Mouse (Mus musculus) adrenal gland (tissue): Measurements from ENCODE around the gene Neurod4.
"Not testable (repeated sequence)": the region's sequence is repeated elsewhere in the genome, so short reads cannot be mapped to it uniquely, and the experiment has no call there.

Source experiments
- intact Hi-C: fragments of 180-260 bp; cut with DNase I; formaldehyde crosslinking; loops from one replicate; pipeline ENCODE4 v1.15.1; 2025
- long read RNA-seq, 2 experiments: library from polyadenylated mRNA; unstranded; transcript quantifications; one replicate each; pipeline ENCODE4 v2.0.0; 2020; ENCODE audit warnings: borderline replicate concordance in 1 of 2; ENCODE audit not compliant: insufficient replicate concordance in 1 of 2

The Neurod4 gene
- long read RNA-seq, experiment 1 = 0 reads
- long read RNA-seq, experiment 2 = 0 reads

DNA sequence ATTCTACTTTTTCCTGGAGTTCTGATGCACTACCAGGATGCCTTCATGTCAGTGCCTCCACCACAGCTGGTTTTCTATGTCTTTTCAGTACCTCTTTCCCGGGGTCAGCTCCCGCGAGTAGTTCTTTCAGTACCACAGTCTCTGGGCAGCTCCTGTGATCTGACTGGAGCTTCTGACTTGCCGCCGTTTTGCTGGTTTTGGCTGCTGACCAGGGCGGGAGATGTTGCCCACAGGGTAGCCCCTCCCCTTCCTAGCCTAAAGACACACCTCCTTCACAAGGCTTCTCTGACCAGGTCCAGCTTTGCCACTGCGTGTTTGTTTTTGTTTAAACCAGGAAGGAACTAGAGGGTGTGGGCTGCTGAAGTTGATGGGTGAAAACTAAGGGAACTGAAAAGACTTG, at the start of gene Neurod4:
Neurod4 (minus strand) TSS at position 175 of the 400 bp plus-strand sequence.
- intact Hi-C loops = no loop called here

- intact Hi-C loops = no loop called here
These were observed 44.2 kb upstream of the Neurod4 start for GRCm38 (mm10) chr10:130324243-130324642.

DNA sequence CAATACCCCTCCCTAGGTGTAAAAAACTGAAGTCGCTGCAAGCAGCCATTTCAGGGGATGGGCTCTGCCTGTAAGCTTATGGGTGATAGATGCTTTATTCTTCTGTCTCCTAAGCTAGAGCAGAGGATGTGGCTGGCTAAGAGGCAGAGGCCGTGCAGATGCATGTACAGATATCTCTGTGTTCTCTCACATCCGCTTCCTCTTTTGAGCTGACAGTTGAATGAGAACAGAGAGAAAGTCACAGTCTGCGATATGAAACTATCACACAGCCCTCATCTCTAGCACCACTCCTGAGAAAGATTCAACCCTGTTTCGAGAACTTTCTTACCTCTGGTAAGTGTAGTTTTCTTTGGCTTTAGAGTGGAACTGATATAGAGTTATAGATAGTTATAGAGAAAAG, 42.6 kb upstream of the Neurod4 start, which contains the start of gene Tespa1:
Tespa1 (plus strand) TSS at position 234 of the 400 bp plus-strand sequence.
- intact Hi-C loops = no loop called here

DNA sequence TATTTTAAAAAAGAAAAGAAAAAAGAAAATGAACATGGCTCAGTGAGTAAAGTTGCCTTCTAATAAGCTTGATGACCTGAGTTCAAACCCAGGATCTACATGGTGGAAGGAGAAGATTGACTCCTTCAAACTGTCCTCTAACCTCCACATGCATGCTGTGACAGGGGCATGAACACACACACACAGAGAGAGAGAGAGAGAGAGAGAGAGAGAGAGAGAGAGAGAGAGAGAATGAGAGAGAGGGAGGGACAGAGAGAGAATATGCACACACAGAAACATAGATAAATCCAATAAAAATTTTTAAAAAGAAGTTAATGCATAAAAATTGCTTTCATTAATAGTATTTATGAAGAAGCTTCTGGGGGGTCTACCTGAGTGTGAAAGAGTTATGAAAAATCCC, 42.0 kb upstream of the Neurod4 start:
- intact Hi-C loops = no loop called here

DNA sequence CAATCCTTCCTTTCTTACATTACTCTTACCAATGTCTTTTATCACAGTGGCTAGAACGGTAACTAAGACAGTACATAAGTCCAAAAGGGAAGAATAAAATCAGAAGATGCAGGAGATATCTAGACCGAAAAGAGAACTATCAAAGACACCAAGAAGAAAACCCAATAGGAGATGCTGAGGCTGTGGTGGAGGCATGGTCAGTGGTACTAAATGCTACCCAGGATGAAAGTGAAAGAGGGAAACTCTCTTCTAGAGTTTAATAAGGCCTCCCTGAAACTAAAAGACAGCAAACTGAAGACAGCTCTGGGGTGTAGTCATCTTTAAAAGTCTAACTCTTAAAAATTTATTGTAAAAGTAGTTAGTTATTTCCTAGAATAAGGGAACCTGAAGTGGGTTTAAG, 40.7 kb upstream of the Neurod4 start:
- intact Hi-C loops = no loop called here

DNA sequence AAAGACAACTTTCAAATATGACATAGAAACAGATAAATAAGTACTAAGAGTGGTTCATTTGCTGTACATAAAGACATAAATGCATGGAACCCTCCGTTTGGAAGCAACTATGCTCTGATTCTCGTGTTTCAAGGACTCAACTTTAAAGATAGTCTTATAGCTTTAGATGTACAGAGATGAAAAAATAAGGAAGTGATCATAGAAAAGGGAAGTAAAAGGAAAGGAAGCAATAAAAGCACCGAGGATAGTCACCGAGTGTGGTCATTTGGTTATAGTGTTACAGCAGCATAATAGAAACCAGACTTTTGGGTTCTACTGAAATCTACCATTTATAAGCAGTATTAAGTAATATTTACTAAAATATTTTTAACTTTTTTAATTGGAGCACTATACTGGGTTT, 38.7 kb upstream of the Neurod4 start:
- intact Hi-C loops = no loop called here

DNA sequence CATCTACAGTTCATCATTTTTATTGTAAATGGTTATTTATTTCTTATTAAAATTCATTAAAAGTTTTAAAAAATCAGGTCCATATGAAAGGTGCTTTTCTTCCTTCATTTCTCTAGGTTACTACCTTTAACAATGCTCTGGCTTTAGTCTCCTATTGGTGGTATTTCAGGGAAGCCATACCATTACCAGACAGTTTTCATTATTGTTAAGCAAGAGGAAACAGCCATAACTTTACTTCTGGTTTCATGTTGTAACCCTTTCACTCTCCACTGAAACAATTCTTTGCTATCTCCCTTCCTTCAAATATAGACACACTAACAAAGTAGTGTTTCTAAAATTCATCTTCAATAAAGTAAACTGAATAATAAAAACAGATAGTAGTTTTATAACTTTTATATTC, 35.8 kb upstream of the Neurod4 start:
- intact Hi-C loops = no loop called here

- intact Hi-C loops = no loop called here
These were observed 34.2 kb upstream of the Neurod4 start for GRCm38 (mm10) chr10:130314110-130314829.

DNA sequence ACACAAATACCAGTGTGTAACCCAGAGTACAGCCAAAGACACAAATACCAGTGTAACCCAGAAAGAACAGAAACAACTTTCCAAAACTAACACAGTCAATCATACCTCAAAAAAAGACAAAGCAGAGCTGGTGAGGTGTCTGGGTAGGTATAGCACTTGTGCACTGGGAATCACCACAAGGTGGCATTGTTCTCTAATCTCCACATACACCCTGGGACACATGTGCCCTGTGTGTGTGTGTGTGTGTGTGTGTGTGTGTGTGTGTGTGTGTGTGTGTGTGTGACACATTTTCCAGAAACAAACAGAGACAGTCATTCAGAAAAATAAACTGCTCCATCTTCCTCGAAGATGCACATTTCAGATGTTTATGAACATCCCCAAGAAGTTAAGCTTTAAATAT, 33.5 kb upstream of the Neurod4 start:
- intact Hi-C loops = no loop called here

GRCm38 (mm10) chr10:130311534-130312227, 31.6 kb upstream of the Neurod4 start:
- intact Hi-C loops = no loop called here

GRCm38 (mm10) chr10:130304138-130304537, 24.1 kb upstream of the Neurod4 start:
- intact Hi-C loops = not testable (repeated sequence)

DNA sequence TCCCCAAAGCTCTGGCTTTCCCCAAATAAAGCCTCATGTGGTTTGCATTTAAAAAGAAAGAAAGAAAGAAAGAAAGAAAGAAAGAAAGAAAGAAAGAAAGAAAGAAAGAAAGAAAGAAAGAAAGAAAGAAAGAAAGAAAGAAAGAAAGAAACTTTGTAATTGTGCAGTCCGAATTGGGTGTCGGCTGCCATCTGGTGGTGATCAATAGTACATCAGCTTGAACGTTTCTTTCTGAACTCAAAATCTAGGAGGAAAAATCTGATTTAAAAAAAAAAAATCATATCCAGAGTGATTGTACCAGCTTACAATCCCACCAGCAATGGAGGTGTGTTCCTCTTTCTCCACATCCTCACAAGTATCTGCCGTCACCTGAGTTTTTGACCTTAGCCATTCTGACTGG, 18.7 kb upstream of the Neurod4 start:
- intact Hi-C loops = loop anchor here (1.0 kb wide), 1 partner anchor 70 kb away; no protein-coding TSS in a partner anchor

- intact Hi-C loops = no loop called here
These were observed 13.8 kb upstream of the Neurod4 start for GRCm38 (mm10) chr10:130293741-130294408.

GRCm38 (mm10) chr10:130288007-130288406, 8.0 kb upstream of the Neurod4 start:
- intact Hi-C loops = no loop called here

GRCm38 (mm10) chr10:130287201-130287600, 7.2 kb upstream of the Neurod4 start:
- intact Hi-C loops = no loop called here

- intact Hi-C loops = no loop called here
These were observed 2.0 kb upstream of the Neurod4 start for GRCm38 (mm10) chr10:130281982-130282449.

GRCm38 (mm10) chr10:130276496-130276895, 3.5 kb downstream of the Neurod4 start:
- intact Hi-C loops = no loop called here

GRCm38 (mm10) chr10:130275759-130276158, 4.3 kb downstream of the Neurod4 start:
- intact Hi-C loops = no loop called here

- intact Hi-C loops = no loop called here
These were observed 16.8 kb downstream of the Neurod4 start for GRCm38 (mm10) chr10:130263203-130263602.

DNA sequence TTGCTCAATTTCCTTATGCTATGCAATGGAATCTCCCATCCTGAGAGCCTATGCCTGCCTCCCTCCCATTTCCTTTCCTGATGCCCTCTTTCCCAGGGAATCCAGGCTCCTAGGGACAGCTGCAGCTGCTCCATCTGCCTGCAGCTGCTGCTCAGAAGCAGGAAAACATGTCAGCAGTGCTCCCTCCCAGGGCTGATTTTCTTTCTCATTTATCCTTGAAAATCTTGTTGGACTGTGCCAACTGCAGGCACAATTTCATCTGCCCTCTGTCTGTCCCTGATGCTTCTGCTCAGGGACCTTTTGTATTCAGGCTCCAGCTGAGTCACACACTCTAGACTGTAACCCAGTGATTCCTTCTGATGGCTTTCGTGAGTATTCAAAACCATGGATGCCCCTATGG, 20.6 kb downstream of the Neurod4 start:
- intact Hi-C loops = no loop called here

GRCm38 (mm10) chr10:130244271-130244670, 35.8 kb downstream of the Neurod4 start:
- intact Hi-C loops = no loop called here
